Mouse (Mus musculus) MEL (cell line): ENCODE results near the gene Wdr61.

Experiments used
- CHD1 ChIP-seq: IDR thresholded peaks from 2 replicates; pipeline ENCODE4 v1.6.1; 2012; ENCODE audit warnings: low read depth, mild to moderate bottlenecking, inconsistent platforms, low read length, improper control_type of control experiment
- CHD2 ChIP-seq: IDR thresholded peaks from 2 replicates; pipeline ENCODE4 v1.6.1; 2011; ENCODE audit warnings: low read length, improper control_type of control experiment
- CTCF ChIP-seq, 3 experiments: IDR thresholded peaks in 2 of 3; conservative IDR thresholded peaks in 1 of 3; 2 replicates each; pipeline ENCODE4 v1.5.1; 2011 to 2012; ENCODE audit warnings: low read length in 3 of 3, low read depth in 2 of 3, mild to moderate bottlenecking in 2 of 3, improper control_type of control experiment in 1 of 3, inconsistent platforms in 1 of 3, mixed read lengths in 1 of 3, moderate library complexity in 1 of 3; ENCODE audit not compliant: control insufficient read depth in 1 of 3, insufficient read depth in 1 of 3, poor library complexity in 1 of 3, severe bottlenecking in 1 of 3
- E2F4 ChIP-seq: IDR thresholded peaks from 2 replicates; pipeline ENCODE4 v1.6.1; 2011; ENCODE audit warnings: low read depth, low read length, improper control_type of control experiment, borderline replicate concordance
- EP300 ChIP-seq, 2 experiments: IDR thresholded peaks; 2 replicates each; pipeline ENCODE4 v1.6.1; 2011; ENCODE audit warnings: improper control_type of control experiment in 2 of 2, low read length in 2 of 2, low read depth in 1 of 2, mild to moderate bottlenecking in 1 of 2
- ETS1 ChIP-seq: IDR thresholded peaks from 2 replicates; pipeline ENCODE4 v1.6.1; 2012; ENCODE audit warnings: low read depth, mild to moderate bottlenecking, inconsistent platforms, low read length, improper control_type of control experiment, moderate library complexity
- GABPA ChIP-seq: IDR thresholded peaks from 2 replicates; pipeline ENCODE4 v1.6.1; 2012; ENCODE audit warnings: low read depth, mild to moderate bottlenecking, inconsistent platforms, low read length, improper control_type of control experiment, moderate library complexity
- HCFC1 ChIP-seq: IDR thresholded peaks from 2 replicates; pipeline ENCODE4 v1.6.1; 2012; ENCODE audit warnings: low read depth, mild to moderate bottlenecking, inconsistent platforms, low read length, improper control_type of control experiment, moderate library complexity
- MYB ChIP-seq: IDR thresholded peaks from 2 replicates; pipeline ENCODE4 v1.6.1; 2011; ENCODE audit warnings: mild to moderate bottlenecking, low read depth, low read length, improper control_type of control experiment
- NRF1 ChIP-seq: IDR thresholded peaks from 2 replicates; pipeline ENCODE4 v1.6.1; 2014; ENCODE audit warnings: low read depth, mild to moderate bottlenecking, inconsistent platforms, low read length, improper control_type of control experiment, moderate library complexity; ENCODE audit not compliant: poor library complexity, insufficient read depth, severe bottlenecking
- POLR2A ChIP-seq, 2 experiments: IDR thresholded peaks; 2 replicates each; pipeline ENCODE4 v1.6.1; 2011 to 2012; ENCODE audit warnings: low read length in 2 of 2, mild to moderate bottlenecking in 2 of 2, control low read depth in 1 of 2, improper control_type of control experiment in 1 of 2, low read depth in 1 of 2, moderate library complexity in 1 of 2; ENCODE audit not compliant: control insufficient read depth in 1 of 2, insufficient read depth in 1 of 2, poor library complexity in 1 of 2
- USF2 ChIP-seq, 2 experiments: IDR thresholded peaks; 2 replicates each; pipeline ENCODE4 v1.6.1; 2011 to 2012; ENCODE audit warnings: improper control_type of control experiment in 2 of 2, low read length in 2 of 2, borderline replicate concordance in 1 of 2, inconsistent platforms in 1 of 2, low read depth in 1 of 2, mild to moderate bottlenecking in 1 of 2; ENCODE audit not compliant: insufficient read depth in 1 of 2
- ZMIZ1 ChIP-seq: IDR thresholded peaks from 2 replicates; pipeline ENCODE4 v1.6.1; 2012; ENCODE audit warnings: low read depth, mild to moderate bottlenecking, inconsistent platforms, low read length, improper control_type of control experiment, moderate library complexity
- ZNF384 ChIP-seq: IDR thresholded peaks from 2 replicates; pipeline ENCODE4 v1.6.1; 2012; ENCODE audit warnings: low read depth, mild to moderate bottlenecking, inconsistent platforms, low read length, improper control_type of control experiment

DNA sequence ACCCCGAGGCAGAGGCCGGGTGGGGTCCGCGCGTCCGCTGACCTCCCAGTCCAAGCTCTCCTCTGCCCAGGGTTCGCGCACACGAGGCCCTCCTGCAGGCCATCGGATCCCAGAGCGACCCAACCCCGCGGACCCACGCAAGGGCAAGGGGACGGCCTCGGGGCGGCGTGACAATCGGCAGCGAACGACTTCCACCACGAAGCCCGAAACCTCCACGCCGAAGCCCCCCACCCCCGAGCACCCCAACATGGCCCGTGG, 35.3 kb downstream of the Wdr61 start:
- TF ChIP-seq CTCF (IDR thresholded peaks at IDR 0.05 in 2 of 3, conservative IDR thresholded peaks at IDR 0.05 in 1 of 3; ENCODE audit: control insufficient read depth in 1 of 3, insufficient read depth in 1 of 3, low read depth in 2 of 3, low read length in 3 of 3, poor library complexity in 1 of 3, severe bottlenecking in 1 of 3), result no peak
- no peak for TF ChIP-seq MYB
- TF ChIP-seq HCFC1, result no peak
- no peak for TF ChIP-seq CHD1
- TF ChIP-seq ZNF384, result no peak
- no peak for TF ChIP-seq POLR2A (IDR thresholded peaks at IDR 0.05; ENCODE audit: control insufficient read depth in 1 of 2, insufficient read depth in 1 of 2, low read depth in 1 of 2, low read length in 2 of 2, poor library complexity in 1 of 2)
- no peak for TF ChIP-seq ETS1
- no peak; a peak in 1 of 4 replicates for TF ChIP-seq EP300 (IDR thresholded peaks at IDR 0.05; ENCODE audit: low read depth in 1 of 2, low read length in 2 of 2)
- TF ChIP-seq CHD2, result no peak
- TF ChIP-seq GABPA, result no peak
- no peak for TF ChIP-seq USF2 (IDR thresholded peaks at IDR 0.05; ENCODE audit: borderline replicate concordance in 1 of 2, insufficient read depth in 1 of 2, low read depth in 1 of 2, low read length in 2 of 2)
- TF ChIP-seq NRF1, result no peak
- no peak for TF ChIP-seq ZMIZ1
- TF ChIP-seq E2F4, result no peak
